Mouse (Mus musculus): Measurements from ENCODE around the gene Olfr1443.
"Not testable (repeated sequence)": the region's sequence is repeated elsewhere in the genome, so short reads cannot be mapped to it uniquely, and the experiment has no call there.

- TF ChIP-seq CTCF, POLR2A (IDR thresholded peaks at IDR 0.05; ENCODE audit: insufficient read depth, low read depth, low read length): not testable (repeated sequence)
Measured at GRCm38 (mm10) chr19:12721596-12721995, 43.7 kb downstream of the Olfr1443 start.

Data from olfactory bulb, adult 2 months (tissue).